Mouse (Mus musculus) left cerebral cortex, adult 18-20 months (tissue): Measurements from ENCODE around the gene Trak1. TPM values are rescaled to one million over a fixed set of nuclear protein-coding genes. Genes with fewer than 3 reads are reported as not detected.

Experiments
- DNase-seq, 2 experiments: peaks; one replicate each; pipeline ENCODE4 v3.0.0; 2021 to 2022; ENCODE audit warnings: low spot score in 2 of 2, mixed read lengths in 1 of 2
- total RNA-seq, 2 experiments: library from RNA; stranded (reverse); gene quantifications; 2 replicates each; pipeline ENCODE4 v1.2.3; 2021

Trak1 gene
- total RNA-seq, 2 experiments from 2014 or later = 239 to 275 TPM

DNA sequence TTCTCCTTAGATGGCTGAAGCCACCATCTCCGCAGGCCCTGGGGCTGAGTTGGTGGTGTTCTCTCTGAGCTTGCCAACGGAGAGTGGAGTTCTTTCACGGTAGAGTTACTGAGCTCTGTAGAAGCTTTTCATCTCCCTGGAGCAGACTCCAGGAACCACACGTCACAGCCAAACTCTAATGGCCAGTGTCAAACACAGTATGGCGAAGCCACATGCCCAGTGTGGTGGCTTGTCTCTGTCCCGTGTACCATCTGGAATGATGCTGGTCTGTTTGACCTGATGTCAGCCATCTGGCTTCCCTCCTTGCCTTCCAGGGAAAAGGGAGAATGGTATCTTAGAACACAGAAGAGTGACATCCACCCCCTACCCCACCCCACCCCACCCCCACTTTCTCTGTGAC lies 172.4 kb downstream of the Trak1 start:
- no peak for DNase-seq

DNA sequence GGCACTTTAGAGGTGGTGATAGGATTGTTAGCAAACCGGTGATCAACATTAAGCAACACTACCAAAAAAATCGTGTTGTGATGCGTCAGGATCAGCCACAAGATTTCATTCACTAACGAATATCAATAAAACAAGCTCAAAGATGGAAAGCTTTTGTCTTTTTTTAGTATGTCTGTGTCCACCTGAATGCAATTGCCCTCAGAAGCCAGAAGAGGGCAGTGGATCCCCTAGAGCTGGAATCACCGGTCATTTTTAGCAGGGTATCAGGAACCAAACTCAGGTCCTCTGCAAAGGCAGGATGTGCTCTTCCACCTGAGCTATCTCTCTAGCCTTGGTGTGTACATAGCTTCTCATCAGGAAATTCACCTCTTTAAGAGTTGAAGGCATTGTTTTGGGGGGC lies 177.5 kb downstream of the Trak1 start:
- DNase-seq = no peak

DNA sequence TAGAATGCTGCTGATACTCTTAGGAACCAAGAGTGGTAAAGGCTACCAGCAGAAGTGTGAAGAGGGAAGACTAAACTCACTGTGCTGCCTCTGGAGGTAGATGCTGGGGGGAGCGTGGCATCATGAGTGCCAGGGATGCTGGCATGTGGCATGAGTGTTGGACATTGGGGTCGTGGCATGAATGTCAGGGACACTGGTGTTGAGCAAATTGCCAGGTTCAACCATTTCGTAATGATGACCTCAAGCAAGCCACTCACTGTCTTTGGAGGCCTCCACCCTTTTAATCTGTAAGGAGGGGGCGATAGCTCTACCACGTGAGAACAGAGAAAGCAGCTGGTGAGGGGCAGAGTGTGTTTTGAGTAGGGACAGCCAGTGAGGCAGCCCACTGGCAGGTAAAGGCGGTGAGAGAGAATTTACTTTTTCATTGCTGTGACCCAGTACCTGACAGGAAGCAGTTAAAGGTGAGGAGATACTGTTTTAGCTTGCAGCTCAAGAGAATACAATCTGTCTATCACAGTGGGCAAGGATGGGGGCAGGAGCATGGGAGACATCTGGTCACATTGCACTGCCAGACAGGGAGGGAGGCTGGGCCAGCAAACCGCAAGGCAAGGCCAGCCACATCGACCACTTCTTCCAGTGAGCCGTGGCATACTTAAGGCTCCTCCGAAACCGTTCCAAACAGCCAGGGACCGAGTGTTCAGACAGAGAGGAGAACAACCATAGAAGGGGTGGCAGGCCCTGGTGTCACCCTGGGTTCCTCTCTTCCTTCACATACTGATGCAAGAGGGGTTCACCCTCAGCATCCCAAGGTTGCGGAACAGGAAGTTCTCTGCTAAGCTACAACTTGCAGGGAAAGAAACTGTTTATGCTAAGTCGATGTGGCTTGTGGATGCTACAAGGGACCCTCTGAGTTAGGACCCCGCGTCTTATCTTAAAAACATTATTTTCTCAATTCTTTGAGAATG lies 178.5 kb downstream of the Trak1 start:
- DNase-seq = no peak

GRCm38 (mm10) chr9:121477305-121477911 lies 180.1 kb downstream of the Trak1 start:
- peak; percentile 79 to 80 for DNase-seq

GRCm38 (mm10) chr9:121479453-121479852 lies 182.2 kb downstream of the Trak1 start:
- DNase-seq = peak; percentile 75 to 78

DNA sequence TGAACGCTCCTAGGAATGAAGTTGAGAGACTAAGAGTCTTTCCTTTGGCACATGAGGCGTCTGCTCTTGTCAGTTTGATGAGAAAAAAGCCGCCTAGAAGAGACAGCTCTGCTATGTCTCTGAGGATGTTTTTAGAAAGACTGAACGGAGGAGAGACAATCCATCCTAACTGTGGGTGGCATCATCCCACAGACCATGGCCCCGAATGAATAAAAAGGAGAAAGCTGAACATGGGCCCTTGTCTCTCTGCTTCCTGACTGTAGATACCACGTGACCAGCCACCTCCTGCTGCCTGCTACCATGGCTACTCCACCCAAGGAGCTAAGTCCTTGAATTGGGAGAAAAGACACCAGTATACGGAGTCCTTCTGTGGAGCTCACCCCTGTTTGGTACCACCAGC lies 189.9 kb downstream of the Trak1 start:
- peak in 1 of 2 experiments; percentile 41 for DNase-seq

- no peak for DNase-seq
Measured at GRCm38 (mm10) chr9:121491592-121492240, 194.4 kb downstream of the Trak1 start.

DNA sequence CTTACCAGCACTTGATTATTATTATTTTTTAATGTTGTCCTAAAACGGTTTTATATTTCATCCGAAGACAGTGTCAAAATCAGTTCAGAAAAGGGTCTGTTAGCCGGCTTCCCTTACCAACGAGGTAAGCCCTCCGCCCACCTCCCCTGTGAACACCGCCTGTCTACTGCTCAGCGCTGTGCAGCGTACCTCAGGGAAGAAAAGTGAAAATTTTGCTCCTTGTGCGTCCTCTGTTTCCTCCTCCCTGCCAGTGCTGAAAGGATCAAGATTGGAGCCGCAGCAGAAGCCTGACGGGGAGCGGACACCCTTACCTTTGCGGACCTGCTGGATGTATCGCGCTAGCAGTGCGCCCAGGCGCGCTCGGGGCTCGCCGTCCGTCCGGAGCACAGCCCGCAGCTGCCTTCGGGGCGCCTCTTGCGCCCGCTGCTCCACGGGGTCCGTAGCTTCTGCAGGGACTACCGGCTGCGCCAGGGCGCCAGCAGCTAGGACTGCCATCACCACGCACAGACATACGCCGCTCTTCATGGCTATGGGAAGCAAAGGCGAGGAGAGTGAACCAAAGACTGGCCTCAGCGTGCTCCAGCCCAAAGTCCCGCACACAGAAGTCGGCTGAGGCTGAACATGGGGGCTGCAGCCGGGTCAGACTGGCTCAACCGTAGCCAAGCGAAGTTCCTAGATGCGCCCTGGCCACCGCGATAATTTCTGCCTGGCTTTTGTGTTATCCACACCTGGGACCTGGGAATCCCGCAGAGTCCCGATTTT lies 196.9 kb downstream of the Trak1 start:
- DNase-seq = no peak

DNA sequence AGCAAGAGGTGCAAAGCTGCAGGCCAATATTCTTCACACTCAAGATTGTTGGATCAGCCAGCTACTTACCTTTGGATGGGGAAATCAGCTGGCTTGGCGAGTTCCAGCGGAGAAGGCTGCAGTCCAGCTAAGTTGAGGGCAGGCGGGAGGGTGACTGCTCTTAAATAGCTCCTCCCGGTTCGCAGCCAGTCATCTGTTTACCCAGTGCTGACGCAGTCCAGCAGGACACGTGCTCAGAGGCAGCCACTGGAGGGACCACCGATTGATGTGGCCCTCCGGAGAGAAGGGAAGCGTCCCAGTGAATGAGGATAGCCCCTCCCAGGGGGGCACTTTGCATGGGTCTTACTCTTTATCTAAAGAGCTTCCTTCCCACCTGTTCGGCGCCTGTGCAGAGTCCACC lies 198.2 kb downstream of the Trak1 start, which contains the start of gene Cck:
Cck (minus strand) TSS at position 166 of the 400 bp plus-strand sequence.
- DNase-seq = peak; percentile 68 to 78

GRCm38 (mm10) chr9:121496102-121496501 lies 198.8 kb downstream of the Trak1 start:
- DNase-seq = peak; percentile 46 to 54

DNA sequence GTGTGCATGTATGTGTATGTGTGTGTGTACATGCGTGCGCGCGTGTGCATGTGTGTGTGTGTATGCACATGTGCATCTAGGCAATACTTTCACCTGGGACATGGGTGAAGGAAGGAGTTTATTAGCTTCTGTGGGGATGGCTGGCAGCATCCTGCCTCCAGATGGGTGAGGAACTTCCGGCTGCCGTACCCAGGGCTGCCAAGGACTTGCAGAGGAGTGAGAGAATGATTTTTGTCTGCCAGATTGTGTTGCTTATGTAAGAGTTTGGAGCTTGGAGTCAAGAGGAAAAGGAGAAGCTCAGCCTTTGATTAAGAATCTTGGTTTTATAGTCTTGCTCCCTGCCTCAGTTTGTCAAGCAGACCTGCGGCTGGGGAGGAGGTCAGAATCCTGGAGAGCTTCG lies 208.0 kb downstream of the Trak1 start:
- DNase-seq = peak; percentile 70 to 81

DNA sequence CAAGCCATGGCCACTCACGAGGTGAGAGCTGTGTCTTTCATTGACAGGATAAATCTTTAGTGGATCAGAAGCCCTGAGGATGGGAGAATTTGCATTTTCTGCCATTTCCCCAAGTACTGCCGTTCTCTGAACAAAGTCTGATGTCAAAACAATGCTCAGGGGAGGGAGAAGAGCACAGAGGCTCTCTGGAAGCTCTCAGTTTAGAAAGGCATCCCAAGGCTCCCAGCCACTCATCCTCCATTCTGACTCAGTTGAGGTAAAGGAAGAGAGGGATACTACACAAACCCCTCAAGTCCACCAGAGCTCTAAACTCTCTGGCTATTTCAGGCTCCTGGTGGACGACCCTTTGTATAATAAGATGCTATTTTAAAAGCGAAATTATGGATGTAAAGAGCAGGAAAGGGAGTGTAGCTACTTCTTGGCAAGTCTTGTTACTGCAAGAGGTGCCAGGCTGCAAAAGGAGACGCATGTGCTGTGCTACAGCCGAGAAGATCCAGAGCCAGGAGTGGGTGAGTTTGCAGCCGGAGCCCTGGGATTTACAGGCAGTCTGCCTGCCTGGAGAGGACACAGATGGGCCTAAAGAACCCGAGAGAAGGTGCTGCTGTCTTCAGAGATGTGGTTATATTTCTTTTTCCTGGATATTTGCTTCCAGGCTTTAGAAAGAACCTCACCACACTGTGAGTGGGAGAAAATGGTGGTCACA lies 209.3 kb downstream of the Trak1 start:
- DNase-seq = peak; percentile 60 to 79

DNA sequence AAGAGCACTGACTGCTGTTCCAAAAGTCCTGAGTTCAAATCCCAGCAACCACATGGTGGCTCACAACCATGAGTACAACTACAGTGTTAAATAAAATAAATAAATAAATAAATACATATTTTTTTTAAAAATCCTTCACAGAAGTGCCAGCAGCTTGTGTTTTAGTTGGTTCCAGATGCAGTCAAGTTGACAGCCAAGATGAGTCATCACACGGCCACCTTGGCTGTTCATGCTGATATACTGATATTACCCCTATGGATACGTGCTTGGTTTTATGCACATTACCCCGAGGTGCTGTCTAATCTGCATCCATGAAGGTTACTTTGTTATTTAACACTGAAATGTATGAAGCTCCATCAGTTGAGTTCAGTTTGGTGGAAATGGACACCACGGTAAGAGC lies 214.6 kb downstream of the Trak1 start:
- no peak for DNase-seq

- DNase-seq = no peak
Measured at GRCm38 (mm10) chr9:121514462-121514861, 217.2 kb downstream of the Trak1 start.

- DNase-seq = no peak
Measured at GRCm38 (mm10) chr9:121520047-121520446, 222.7 kb downstream of the Trak1 start.

Other genes starting within 250 kb of the Trak1 start
- gene Ulk4, start 20.3 kb upstream of the Trak1 start, total RNA-seq = 1 to 10 TPM; 8.1 to 8.8 TPM
- 100 to 1,000 TPM; 710 to 834 TPM for gene Cck, start 198.2 kb downstream of the Trak1 start, total RNA-seq